Mouse (Mus musculus) cerebellum, adult 11-12 months (tissue): ENCODE measurements around the gene Ctxn1.
"Not testable (repeated sequence)": the region's sequence is repeated elsewhere in the genome, so short reads cannot be mapped to it uniquely, and the experiment has no call there.

Experiments
- DNase-seq: peaks from one replicate; pipeline ENCODE4 v3.0.0; 2022

The Ctxn1 gene

DNA sequence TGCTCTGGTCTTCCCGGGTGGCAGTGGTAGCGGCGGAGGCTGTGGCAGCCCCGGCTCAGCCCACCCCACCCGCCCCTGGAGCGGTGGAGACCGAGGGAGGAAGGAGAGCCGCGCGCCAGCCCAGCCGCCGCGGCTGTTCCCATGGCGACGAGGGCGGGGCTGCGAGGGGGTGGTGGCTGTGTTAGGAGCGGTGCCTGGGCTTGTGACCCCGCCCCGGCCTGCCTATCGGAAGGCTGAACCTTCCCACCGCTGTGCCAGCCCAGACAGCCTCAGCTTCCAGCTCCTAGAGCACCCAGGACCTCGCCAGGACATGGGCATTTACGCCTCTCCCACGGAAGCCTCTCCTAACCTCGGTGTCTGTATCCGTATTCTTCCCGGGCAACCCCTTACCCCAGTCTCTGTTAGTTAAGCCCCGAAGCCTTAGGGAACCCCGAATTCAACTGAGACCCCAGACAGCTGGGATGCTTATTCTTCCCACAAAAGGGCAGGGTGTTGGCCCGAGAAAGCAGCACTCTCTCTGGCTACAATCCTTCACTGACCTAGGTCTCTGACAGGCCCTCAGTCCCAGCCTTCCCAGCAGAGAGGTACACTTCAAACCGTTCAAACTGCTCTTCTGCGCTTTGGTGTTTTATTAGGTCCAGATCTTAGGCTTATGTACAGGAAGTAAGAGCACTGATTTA lies at the start of gene Ctxn1:
Gene Ctxn1 (minus strand): TSS at position 150 of the 680 bp plus-strand sequence.
- peak; percentile 70 for DNase-seq

DNA sequence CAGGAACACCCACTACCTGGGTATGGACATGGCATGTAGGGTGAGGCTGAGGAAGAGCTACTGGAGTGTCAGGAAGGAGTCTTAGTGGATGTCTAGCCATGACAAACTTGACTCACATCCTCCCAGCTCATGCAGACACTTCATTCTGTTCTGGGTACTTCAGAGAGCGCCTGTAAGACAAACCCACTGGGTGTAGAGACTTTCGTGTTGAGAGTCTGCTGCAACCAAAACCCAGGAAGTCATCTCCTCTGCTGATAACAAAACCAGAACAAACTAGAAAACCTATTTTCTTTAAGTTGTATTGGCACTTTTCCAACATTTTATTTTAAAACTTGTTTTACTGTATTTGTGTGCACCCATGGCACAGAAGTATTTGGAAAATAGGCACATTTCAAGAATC lies 46.8 kb upstream of the Ctxn1 start:
- DNase-seq: no peak

DNA sequence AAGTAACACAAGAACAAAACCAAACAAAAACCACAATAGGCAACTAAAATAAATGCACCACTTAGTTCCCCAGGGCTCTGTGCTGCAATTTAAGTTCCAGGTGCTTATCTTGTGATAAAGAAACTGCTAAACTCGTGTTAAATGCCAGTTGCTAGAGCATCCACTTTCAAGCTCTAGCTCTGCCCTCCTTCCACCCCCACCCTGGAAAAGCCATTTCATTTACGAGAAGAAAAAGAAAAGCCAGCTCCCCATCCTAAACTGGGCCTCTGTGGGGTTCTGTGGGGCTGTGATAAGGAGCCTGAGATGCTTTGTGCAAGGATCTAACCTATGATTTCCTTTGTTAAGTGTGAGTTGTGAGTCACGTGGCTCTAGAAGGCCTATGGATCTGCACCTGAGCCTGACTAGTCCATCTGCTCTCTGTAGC lies 45.1 kb upstream of the Ctxn1 start:
- no peak for DNase-seq

DNA sequence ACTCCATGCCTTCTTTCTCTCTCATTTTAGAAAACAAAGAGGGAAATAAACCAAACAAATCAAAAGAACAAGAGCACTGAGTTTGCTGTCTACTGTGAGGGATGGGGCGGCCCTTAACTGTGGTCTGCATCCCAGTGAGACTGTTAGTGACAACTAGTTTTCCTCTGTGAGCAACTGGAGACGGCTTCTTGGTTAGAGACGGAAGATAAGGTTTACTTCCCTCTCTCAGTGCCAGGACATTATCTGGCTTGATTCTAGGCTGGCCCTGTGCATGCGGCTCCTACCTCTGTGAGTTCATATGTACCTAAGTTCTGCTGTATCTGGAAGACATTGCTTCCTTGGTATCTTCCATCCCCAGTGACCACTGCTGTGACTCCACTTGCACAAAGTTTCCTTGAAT lies 38.7 kb upstream of the Ctxn1 start:
- no peak for DNase-seq

DNA sequence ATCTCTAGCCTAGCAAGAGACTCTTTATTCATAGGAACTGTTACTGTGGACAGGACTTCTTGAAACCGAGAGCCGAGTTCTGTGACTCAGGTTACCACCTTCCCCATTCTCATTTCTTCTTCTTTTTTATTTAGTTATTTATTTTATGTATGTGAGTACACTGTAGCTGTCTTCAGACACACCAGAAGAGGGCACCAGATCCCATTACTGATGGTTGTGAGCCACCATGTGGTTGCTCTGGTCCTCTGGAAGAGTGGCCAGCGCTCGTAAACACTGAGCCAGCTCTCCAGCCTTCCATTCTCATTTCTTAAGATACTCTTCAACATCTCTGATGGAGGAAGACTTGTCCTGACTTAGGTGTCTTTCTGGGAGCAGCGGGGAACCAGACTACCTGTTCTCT lies 33.7 kb upstream of the Ctxn1 start:
- no peak for DNase-seq

DNA sequence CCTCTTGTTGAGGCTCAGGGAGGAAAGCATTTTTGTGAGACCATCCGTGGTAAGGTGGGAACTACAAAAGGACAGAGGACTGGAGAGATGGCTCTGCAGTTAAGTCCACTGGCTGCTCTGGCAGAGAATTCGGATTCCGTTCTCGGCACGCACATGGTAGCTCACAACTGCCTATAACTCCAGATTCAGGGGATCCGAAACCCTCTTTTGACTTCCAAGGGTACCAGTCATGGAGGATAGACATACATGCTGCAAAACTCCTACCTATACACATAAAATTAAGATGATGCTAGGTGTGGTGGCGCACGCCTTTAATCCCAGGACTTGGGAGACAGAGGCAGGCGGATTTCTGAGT lies 17.0 kb upstream of the Ctxn1 start:
- no peak for DNase-seq

DNA sequence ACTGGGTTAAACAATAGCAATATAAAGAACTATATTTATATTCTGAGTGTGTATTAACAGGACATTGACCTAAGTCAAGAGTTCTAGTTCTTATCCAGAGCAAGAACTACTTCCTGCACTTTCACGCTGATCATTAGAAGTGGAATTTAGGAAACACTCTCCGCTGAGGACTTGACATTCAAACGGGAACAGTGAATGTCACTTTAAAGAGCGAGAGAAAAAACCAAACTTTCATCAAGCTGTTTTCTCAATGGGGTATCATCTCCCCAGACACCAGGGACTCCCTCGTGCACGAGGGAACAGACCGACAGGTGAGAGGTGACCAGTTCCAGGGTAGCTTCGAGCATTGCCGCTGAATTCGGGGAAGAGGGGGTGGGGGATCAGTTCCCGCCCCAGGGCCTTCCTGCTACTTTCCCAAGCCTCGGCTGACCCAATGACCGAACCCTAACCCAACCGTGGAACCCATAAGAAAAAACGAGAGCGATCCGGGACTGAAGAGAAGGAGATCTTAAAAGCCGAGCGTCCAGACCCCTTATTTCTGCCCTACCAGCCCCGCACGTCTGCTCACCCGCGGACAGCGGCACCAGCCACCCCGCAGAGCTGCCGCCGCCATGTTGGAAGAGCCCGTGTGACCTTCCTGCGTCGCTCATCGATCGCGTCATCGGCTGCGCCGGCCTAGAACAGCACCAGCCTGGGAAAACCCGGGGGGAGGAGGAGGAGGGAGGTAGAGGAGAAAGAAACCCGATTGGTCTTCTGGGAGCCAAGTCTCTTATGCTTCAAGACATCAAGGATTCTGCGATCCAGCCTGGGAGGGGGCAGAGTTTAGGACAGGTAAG lies 16.4 kb upstream of the Ctxn1 start, which contains the start of gene Timm44:
Gene Timm44 (minus strand): TSS at position 639 of the 836 bp plus-strand sequence.
- DNase-seq: peak; percentile 96

DNA sequence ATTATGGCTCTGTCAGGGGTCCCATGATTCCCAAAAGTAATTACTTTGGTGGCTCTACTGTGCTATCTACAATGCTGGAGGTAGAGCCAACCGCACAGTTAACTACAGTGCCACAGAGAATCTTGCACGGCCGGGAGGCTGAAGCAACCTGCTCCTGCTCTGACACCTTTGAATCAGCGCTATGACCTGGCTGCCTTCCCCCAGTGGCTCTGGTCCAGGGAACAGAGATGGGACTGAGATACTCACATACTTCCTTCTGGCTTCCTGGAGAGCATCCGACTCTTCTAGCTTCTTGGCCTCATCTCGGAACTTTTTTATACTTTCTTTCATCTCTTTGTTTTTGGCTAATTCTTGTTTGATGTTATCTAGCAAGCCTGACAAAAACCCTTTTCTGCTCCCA lies 10.5 kb upstream of the Ctxn1 start:
- no peak for DNase-seq

DNA sequence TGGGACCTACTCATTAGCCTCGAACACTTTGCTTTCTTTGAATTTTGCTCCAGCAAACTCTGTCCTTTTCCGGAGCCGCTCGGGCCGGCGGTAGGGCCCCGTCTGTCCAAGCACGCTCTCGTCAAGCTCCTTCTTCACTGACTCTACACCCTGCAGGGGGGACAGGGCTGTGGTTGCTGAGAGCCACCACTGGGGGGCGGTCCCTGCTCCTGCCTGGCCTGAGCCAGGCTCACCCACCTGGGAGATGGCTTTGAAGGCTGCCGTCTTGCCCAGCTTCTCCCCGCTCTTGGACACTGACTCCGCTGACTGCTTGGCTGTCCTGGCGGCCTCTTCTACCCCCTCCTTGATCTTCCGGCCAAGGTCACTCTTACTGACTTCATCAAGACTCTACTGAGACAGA lies 8.6 kb upstream of the Ctxn1 start:
- DNase-seq: no peak

DNA sequence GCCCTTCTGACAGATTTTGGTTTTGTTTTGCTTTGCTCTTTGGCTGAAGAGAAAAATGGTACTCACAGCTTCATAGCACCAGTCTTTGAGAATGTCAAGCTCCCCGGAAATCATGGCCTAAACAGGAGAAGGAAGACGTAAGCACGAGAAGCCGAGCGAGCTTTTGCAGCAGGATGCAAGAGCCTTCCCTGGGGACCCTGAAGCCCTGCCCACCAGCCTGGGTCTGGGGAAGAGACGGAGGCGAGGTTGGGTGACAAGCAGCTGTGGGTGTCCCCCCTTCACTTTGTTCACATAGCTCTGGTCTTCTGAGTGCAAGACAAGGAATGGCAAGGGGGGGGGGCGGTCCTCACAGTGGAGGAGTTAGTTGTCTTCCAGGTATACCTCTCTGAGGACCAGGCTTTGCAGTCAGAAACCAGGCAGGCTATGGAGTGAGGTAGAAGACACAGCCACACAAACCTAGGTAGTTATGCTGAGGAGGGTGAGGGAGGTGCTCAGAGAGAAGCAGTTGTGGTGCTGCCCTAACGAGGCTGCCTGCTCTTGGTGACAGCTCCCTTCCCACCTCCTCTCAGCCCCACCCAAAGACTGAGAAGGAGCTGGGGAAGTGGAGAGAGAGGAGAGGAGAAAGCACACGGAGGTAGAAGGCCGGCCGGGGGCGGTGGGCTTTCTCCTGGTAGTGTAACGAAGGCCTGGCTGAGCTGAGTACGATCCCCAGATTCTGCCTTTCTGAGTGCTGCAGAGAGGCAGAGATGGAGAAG lies 6.3 kb upstream of the Ctxn1 start:
- DNase-seq: no peak

DNA sequence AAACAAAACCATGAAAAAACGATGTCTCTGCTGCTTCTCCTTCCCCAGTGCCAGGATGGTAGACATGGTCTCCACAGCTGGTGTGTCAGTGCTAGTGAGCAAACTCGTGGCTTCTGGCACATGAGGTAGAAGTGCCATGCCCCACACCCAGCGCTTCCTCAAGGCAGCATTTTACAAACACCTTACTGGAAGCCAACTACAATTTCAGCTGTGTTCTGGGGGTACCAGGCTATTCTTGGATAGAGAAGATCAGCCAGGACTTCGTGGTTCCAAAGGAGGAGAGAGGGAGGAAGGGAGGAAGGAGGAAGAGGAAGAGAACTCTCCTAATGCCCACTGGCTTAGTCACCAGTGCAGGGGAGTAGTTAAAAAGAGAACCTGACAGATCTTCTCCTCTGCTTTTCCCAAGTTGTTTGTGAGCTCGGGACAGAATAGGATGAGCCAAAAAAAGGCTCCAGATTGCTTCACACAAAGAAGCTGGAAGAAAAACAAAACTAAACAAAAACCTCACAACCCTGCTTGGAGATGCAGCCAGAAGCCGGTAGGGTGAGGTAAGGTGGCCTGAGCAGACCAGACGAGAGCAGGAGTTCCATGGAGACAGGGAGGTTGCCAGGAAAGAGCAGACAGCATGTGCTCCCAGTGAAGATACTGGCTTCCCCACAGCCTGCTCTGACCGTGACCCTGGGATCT lies 4.2 kb upstream of the Ctxn1 start:
- DNase-seq: no peak

DNA sequence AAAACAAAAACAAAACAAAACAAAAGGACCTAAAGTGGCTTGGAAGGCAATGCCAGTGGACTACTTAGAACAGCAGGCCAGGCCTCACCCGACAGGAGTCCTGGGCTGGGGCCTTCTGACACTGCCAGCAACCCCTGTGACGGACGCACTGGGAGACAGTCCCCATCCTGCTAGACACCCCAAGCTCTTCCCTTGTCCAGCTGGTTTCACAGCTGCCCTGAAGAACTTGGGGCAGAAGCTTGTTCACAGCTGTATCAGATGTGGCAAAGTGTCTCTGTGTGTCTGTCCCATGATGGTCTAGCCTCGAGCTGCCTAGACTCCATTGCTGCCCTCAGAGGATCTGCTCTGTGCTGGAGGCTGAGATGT lies 714 bp upstream of the Ctxn1 start:
- no peak for DNase-seq

DNA sequence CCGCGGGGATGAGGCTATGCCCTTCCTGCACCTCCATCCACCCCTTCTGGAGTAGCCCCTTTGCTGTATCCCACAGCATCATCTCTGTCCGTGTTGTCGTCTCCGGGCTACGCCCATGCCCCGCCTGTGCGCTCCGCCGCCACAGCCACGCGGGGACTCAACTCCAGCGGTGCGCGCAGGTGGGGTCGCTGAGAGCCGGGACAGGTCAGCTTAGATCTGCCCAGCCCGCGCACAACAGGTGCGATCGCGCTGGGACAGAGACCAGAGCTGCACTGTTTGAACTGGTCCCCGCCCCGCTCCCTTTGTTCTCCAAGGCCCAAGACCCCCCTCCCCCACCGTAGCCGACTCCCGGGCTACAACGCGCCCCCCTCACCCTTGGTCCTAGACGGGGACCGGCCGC lies 396 bp downstream of the Ctxn1 start:
- DNase-seq: peak; percentile 46

DNA sequence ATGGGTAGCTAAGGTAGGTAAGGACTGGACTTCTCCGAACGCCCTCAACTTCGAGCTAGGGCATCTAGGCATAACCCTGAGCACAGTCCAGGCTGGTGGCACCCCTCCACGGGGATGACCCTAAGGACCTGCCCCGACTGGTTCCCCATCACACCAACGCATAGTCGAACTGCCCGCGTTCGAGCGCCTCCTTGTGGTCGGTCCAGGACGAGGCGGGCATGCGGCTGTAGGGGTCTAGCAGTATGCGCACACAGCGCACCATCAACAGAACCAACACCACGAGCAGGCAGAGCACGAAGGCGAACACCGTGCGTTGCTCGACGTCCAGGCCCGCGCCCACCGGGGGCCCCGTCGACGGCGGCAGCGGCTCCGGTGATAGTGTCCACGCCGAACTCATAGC lies 841 bp downstream of the Ctxn1 start:
- peak; percentile 58 for DNase-seq

DNA sequence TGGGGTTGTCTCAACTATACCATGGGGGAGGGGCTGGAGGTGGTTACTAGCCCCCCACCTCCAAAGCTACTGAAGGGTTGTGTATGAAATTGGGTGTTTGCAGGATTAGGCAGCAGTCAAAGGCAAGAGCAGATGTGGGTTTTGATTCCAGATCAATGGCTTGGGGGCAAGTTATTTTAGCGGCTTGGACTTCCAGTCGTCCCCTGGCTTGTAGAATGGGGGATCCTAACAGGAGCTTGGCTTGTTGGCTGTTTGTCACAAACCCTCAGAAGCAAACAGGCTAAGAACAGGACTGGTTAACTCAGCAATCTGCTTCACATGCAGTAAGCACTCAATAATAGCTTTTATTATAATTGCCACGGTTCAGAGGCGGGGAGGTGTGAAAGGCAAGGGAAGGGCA lies 1.7 kb downstream of the Ctxn1 start:
- no peak for DNase-seq

DNA sequence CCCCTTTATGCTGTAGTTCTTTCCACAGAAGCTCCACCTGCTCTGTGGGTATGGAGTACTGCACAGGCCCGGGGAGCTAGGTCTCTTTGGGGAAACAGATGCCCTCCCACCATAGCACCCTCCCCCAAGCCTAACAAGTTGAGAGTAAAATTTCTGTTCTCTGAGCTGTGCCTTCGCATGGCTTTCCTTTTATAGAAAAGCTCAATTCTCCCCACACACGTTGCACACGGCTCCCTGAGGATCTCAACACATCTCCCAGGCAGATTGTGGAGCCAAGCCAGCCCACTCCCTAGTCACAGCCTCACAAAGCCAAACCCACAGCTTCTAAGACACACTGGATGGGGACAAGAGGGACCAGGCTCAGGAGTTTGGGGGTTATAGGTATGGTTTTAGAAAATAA lies 2.2 kb downstream of the Ctxn1 start:
- no peak for DNase-seq

DNA sequence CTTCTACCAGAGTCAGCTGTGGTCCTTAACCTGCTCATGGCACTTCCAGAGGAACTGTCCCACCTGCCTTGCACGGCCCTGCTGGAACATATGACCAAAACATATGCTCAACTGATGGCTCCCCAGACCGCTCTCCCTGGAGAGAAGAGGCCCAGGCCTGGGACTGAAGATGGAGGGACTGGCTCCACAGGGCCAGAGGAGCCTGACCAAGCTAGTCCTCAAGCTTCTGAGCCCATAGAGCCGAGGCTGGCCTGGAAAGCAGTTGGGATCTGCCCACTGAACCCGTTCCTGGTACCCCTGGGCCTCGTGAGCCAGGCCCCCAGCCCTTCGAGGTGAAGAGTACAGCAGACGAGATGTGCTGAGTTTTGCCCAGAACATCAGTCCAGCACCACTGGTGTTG lies 3.6 kb downstream of the Ctxn1 start:
- DNase-seq: not testable (repeated sequence)

DNA sequence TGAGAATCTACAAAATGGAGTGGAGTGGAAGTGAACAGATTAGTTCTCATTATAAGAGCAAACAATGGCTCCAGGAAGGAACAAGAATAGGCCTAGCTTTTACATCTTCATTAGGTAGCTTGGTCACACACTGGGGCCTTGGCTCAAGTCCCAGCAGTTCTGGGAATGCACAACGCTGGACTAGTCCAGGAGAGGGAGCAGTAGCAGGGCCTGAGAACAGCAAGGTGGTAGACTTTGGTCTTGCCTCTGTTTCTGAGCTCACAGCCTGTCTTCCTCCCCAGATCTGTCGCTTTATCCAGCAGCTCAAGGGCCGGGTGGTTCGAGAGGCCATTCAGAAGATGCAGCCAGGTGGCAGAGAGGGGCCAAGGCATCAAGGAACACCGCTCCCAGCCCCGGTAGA lies 5.1 kb downstream of the Ctxn1 start:
- peak; percentile 78 for DNase-seq

DNA sequence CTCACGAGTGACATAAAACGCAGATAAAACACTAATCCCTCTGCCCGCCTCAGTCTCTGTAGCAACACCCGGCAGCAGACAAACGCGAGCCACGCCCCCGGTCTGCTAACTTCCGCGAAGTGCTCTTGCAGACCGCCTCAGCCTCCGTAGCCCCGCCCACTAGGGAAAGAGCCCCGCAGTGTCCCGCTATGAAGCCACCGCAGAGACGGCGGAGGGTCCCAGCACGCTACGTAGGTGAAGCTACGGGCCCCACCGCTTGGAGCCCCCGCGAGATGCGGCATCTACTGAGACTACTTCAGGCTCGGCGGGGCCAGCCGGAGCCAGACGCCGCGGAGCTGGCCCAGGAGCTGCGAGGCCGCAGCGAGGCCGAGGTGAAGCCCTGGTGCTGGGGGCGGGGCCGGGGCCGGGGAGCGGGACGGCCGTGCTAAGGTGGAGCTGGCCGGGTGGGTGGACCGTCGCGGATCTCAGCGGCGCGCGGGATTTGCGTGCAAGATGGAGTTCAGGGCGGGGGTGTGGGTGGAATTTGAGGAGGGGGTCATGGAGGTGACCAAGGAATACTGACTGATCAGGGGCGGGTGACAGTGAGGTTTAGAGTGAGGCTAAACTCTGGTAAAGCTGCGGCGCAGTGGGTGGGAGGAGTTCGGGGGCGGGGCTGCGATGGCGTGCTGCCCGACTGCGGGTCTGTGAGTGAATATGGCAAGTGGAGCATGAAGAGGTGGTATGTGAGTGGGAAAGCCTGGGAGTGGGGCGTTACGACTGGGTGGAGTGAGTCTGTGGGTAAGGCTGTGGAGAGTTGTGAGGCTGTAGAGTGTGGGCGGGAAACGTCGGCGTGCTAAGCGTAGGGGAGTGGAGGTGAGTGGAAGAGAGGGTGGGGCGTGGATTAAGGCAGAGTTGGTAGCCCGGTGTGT lies 5.9 kb downstream of the Ctxn1 start, which contains the start of gene Snapc2:
Gene Snapc2 (plus strand): TSS at position 147 of the 908 bp plus-strand sequence.
- peak; percentile 92 for DNase-seq

DNA sequence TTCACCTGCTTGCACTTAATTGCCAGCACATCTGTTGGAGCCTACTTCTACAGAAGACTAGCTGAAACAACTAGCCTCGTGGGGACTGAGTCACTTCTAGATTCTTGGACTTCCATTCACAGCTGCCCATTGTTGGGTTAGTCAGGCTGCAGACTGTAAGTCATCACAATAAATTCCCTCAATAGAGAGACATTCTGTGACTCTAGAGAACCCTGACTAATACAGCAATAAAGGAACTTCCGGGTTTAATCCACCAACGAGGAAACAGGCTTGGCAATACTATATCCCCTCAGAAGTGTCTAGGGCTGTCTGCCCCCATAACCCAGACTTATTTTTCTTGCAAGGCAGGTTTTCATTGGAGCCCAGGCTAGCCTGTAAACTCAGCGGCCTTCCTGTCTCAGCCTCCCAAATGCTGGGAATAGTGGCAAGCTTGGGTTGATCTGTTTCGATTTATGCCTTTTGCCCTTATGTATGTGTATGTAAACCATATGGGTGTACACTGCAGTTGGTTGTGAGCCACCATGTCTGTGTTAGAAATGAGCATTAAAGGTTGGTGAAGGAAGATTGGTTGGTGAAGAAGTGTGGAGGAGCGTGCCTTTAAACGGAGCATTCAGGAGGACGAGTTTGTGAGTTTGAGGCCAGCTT lies 6.8 kb downstream of the Ctxn1 start:
- DNase-seq: no peak

DNA sequence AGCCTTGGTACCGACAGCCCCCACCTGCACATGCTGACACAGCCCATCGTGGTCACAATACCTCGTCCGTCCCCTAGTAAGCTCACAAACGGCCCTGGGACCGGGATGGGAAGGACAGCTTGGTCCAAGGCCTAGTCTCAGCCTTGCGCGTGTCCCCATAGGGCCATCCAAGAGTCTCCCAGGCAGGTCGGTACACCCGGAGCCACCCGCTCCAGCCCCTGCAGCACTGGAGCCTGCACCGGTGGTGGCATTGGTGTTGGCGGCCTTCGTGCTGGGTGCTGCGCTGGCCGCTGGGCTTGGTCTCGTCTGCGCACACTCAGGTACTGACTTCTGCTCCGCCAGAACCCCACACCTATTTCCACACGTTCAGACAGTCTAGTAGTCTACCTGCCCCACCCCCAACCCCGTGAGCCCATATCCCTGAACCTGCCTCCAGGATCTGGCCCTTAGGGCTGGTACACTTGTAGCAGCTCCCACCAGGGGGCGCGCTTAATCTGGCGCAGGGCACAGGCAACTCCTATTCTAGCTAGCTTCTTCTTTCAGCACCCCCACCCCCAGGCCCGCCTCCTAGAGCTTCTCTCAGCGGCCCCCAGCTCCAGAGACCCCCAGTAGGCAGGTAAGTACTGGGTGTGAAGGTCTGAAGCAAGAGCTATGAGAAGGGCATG lies 8.6 kb downstream of the Ctxn1 start:
- peak; percentile 81 for DNase-seq
